Mouse (Mus musculus) layer of hippocampus, adult 11-12 months (tissue): Measurements from ENCODE around the gene 0610040J01Rik.

Experiments
- DNase-seq: peaks from one replicate; pipeline ENCODE4 v3.0.0; 2022; ENCODE audit warnings: low spot score

Gene 0610040J01Rik

DNA sequence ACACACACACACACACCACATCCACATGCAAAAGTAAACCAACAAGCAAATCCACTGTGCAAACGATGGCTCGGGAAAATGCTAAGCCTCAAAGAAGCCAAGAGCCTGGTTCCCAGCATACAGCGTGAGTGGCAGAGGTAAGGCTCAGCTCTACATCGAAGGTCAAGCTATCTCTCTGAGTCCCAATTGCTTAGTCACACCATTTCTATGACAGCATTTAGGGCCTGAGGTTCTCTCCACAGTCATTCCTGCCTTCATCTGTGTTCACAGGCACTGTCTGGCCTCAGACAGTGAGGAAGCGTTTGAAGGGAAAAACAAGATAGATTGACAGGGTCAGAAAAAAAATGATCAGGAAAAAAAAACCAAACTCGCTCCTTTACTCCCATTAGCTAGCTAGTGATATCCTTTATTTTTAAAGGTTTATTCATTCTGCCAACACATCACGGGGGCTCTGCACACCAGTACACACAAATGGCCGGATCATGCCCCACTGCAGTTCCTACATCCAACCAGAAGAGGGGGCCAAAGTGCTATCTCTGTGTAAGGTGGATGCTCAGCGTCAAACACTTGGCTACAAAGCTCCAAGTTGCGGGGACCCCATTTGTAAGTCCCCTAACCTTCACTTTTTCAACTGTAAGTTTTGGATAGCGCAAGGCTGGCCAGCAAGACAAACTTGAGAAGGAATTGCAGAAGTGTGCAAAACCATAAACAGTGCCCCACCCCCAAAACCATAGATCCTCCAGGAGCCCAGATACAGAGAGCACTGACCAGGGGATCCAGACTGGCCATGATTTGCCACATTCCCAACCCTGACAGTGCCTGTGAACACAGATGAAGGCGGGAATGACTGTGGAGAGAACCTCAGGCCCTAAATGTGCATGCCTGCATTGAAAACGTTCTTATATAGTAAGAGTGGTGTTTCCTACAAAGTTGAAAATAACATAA lies 94.3 kb downstream of the 0610040J01Rik start:
- peak; percentile 90 for DNase-seq

GRCm38 (mm10) chr5:63907513-63907912 lies 95.3 kb downstream of the 0610040J01Rik start:
- no peak for DNase-seq

- DNase-seq = no peak
Measured at GRCm38 (mm10) chr5:63910171-63910960, 98.2 kb downstream of the 0610040J01Rik start.

GRCm38 (mm10) chr5:63914896-63915295 lies 102.7 kb downstream of the 0610040J01Rik start:
- DNase-seq = no peak

DNA sequence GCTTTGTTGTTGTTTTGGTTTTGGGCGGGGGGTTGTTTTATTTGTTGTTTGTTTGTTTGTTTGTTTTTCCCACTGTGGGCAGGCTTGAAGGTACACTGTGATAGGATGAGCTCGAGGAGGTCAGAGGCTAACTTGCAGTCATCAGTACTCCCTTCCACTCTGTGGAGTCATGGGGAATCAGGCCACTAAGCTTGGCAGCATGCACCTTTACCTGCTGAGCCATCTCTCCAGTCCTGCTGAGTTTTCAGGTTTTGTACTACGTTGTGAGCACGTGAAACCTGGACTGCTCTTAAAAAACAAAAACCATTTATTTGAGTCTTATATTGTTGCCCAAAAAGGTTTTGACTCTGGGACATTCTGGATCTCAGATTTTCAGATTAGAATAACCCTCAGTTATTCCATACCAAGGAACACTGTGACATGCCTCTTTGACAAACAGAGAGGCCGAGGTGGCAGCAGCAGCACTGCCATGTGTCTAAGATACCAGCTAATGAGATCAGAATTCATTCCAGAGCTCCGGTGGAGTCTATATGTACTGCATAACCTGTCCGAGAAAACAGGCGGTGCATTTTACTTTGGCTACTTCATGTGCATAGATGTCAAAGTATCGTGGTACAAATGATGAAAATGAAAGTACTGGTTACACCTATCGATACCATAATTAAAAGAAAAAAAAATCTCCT lies 104.4 kb downstream of the 0610040J01Rik start:
- DNase-seq = no peak

DNA sequence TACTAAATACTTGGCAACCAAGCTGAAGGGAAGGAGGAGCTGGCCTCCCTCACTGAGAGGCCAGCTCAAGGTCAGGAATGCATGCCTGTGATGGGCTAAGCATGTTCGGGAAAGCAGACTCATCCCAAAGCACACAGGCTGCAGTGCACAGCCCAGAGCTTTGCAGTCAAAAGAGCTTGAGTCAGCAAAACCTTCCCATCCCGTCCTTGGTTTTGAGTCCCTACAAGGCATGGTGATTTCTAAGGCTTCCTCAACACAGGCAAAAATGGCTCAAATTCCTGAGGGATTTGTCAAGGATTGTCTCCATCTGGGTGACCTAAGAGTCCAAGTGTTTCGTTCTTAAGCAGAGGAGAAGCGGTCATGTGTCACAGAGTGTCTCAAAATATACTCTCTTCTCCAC lies 106.0 kb downstream of the 0610040J01Rik start:
- no peak for DNase-seq

- no peak for DNase-seq
Measured at GRCm38 (mm10) chr5:63923305-63924025, 111.3 kb downstream of the 0610040J01Rik start.

DNA sequence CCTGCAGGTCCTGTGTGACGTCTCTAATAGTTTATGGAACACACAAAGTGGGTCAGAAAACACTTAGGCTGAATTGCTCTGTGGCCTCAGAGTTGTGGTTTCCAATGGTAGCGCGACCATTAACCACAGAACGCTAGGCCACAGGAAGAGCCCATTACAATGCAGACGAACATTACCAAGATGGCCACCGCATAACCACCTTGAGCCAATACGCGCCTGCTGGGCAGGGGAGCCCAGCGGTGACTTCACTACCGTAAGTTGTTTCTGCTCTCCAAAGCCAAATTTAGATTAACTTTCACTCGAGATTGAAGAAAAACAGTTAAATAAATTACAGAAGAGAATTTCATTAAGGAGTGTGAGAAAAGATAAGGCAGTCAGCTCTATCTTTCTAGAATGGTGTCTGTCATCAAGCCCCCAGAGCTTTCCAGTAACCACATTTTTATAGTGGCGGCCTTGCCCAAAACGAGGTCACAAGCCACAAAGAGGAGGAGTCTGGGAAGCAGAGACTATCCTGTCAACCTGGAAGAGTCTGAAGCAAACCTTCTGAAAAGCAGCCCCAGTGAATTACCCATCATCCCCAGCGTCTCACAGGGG lies 113.0 kb downstream of the 0610040J01Rik start:
- DNase-seq = no peak

- DNase-seq = no peak
Measured at GRCm38 (mm10) chr5:63930824-63931358, 118.7 kb downstream of the 0610040J01Rik start.

DNA sequence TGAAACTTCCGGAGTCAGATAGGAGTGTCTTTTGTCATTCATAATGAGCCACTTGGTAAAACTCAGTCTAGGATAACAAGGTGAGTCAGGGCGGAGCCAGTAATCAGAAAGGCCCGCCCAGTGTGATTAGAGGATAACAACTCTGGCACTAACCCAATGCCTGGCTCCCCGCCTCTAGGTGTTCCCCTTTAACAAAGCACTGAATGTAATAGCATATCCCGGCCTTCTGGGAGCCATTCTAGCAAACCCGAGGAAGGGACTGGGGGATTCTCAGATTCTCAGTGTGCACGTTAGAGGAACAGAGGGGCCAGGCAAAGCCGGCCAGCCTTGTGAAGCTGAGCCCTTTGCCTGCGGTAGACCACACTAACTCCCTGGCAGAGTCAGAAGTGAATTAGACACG lies 120.7 kb downstream of the 0610040J01Rik start:
- no peak for DNase-seq

GRCm38 (mm10) chr5:63935581-63935980 lies 123.4 kb downstream of the 0610040J01Rik start:
- no peak for DNase-seq

DNA sequence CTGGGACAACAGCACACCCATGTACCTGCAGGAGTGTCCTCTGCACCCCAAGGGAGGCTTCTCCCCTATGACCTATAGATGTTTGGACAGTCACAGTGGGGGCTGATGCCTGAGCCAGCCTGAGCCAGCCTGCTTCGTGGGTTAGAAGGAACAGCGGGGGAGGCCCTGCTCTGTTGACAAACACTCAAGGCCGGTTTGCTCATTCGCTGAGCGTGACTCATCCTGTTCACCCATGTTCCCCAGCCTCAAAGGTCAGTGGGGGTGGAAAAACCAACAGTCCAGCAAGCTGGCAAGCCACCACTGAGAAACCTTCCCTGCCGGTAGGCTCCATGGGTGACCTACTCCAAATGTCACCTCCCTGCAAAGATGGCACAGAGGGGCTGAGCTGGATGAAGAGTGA lies 124.6 kb downstream of the 0610040J01Rik start:
- no peak for DNase-seq

- peak; percentile 53 for DNase-seq
Measured at GRCm38 (mm10) chr5:63938575-63938974, 126.4 kb downstream of the 0610040J01Rik start.

GRCm38 (mm10) chr5:63941891-63942290 lies 129.7 kb downstream of the 0610040J01Rik start:
- no peak for DNase-seq

DNA sequence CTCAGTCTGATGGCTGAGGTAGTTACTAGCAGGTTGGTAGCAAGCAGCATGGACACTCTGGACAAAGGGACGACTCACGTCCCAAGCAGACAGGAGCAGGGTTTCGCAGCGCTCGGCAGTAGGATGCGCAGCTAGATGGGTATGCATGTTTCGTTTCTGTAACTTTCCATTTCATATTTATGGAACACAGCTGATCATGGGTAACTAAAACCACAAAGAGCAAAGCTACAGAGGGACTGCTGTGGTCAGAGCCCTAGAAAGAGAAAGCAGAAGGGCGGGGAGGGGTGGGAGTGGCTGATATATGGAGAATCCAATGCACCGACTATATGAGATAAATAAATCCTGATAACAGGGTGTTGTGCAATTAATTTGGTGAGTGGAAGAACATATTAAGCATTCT lies 131.1 kb downstream of the 0610040J01Rik start:
- no peak for DNase-seq

DNA sequence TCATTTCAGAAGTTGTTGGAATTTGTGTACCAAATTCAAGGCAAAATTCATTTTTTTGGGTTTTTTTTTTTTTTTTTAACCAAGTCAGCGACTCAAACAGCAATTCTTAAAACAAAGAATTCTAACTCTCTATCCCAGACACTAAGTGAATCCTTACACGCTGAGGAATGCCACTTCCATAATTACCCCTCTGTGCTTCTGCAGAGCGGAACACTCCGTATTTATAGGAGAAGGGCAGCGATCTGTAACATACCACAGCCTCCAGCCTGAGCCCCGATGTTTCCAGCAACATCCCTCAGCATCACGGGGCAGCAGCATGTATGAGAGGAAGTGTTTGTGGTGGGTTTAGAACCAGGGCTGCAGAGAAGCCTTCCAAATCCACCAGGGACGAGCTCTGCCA lies 135.4 kb downstream of the 0610040J01Rik start:
- no peak for DNase-seq

DNA sequence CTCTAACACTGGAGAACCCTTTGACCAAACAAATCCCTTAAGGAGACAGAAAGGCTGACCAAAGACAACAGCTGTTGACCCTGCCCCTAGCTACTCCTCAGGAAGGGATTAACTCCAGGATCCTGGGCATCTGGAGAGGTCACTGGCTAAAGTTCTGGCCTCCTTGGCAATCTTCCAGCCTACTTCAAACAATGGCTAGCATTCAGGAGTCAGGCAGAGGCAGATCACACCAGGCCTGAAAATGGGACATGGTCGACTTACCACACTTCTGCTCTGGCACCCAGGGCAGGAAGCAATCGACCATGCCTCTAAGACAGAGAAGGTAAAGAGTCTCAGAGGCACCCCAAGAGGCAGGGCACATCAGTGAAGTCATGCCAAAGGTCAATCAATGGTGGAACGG lies 137.0 kb downstream of the 0610040J01Rik start:
- DNase-seq = no peak
